Mouse (Mus musculus) cerebellum, adult 2 months (tissue): Measurements from ENCODE around the gene Ccdc136. TPM values are rescaled to one million over a fixed set of nuclear protein-coding genes. Genes with fewer than 3 reads are reported as not detected.

ENCODE experiments used
- DNase-seq, 2 experiments: peaks; one replicate each; pipeline ENCODE4 v3.0.0; 2021
- H3K27ac ChIP-seq: fragments of 200-500 bp; 2 replicates; pipeline ENCODE4 v1.5.1; 2012; ENCODE audit warnings: low read length, control low read depth, inconsistent platforms; ENCODE audit not compliant: insufficient read depth
- H3K27me3 ChIP-seq: fragments of 200-500 bp; 2 replicates; pipeline ENCODE4 v1.6.1; 2012; ENCODE audit warnings: inconsistent platforms, mild to moderate bottlenecking, low read length, moderate library complexity; ENCODE audit not compliant: control insufficient read depth, insufficient read depth
- H3K4me1 ChIP-seq: fragments of 200-500 bp; 2 replicates; pipeline ENCODE4 v1.6.1; 2011; ENCODE audit warnings: low read length; ENCODE audit not compliant: control insufficient read depth, insufficient read depth
- H3K4me3 ChIP-seq: fragments of 200-500 bp; replicated peaks from 2 replicates; pipeline ENCODE3; 2011; ENCODE audit warnings: mild to moderate bottlenecking, low read depth, low read length, control low read depth; ENCODE audit not compliant: insufficient read depth
- CTCF ChIP-seq: fragments of 200-500 bp; IDR thresholded peaks from 2 replicates; pipeline ENCODE4 v1.5.1; 2011; ENCODE audit warnings: low read depth, mild to moderate bottlenecking, control low read depth, low read length, moderate library complexity, borderline replicate concordance; ENCODE audit not compliant: insufficient read depth
- POLR2A ChIP-seq: fragments of 200-500 bp; IDR thresholded peaks from 2 replicates; pipeline ENCODE4 v1.6.1; 2011; ENCODE audit warnings: low read length, control low read depth, borderline replicate concordance; ENCODE audit not compliant: insufficient read depth
- WGBS: fragments of 180-500 bp; shearing (Covaris S2); methylation state at CpG from one replicate; pipeline ENCODE4 v1.1.7; 2018; 5-methylcytosine and 5-hydroxymethylcytosine counted together
- polyA plus RNA-seq: library from polyadenylated mRNA; depleted of rRNA; stranded (reverse); fragments of >200 nt; gene quantifications from 2 replicates; pipeline ENCODE4 v1.2.3, GENCODE M21; 2012

Gene Ccdc136
- polyA plus RNA-seq, 1 experiment = 164 TPM

DNA sequence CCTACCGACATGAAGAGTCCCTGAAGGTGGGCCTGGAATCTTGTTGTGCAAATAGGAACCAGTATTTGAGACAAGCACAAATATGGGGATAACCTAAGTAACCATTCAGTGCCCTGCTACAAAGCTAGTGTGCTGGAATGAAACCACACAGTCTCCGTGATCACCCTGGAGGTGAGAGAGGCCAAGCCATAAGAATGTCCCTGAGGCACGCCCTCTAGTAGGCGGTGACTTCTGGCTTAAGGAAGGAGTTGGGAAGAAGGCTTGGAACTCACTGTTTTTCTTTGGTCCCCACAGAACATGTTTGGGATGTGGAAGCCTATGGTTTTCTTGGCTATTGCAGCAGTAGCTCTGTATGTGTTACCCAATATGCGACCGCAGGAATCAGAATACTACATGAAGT, 30.2 kb downstream of the Ccdc136 start:
- TF ChIP-seq POLR2A = no peak
- TF ChIP-seq CTCF = no peak
- WGBS = 85% methylated on average over 6 of the region's 6 CpGs
- Histone ChIP-seq H3K27me3 (no peaks in the 10 kb centered on the region), H3K4me3 (no peak overlapping the region), H3K4me1 (no peaks in the 10 kb centered on the region), H3K27ac (no peak overlapping the region)
- DNase-seq = no peak

DNA sequence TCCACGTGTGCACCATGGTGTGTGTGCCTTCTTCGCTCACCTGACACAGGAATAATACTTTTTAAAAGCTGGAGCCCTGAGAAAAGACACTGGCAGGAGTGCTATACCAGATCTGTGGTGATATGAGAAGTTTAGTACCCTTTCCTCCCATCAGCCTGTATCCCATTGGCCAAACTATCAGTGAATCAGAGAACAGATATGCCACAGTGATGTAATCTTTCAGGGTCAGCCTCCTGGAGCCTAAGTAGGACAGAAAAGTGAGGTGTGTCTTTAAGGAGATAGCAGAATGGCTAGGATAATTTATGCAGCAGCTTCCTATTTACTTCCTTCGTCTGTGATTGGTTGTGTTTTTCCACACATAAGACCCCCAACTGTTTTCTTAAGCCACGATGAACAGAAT, 32.1 kb downstream of the Ccdc136 start:
- TF ChIP-seq CTCF = no peak
- TF ChIP-seq POLR2A = no peak
- Histone ChIP-seq H3K4me1 (no peaks in the 10 kb centered on the region), H3K4me3 (no peak overlapping the region), H3K27me3 (no peaks in the 10 kb centered on the region; the same call in 1 of the 2 replicates), H3K27ac (no peak overlapping the region)
- WGBS = 50% methylated on average over 4 of the region's 4 CpGs
- DNase-seq = no peak

DNA sequence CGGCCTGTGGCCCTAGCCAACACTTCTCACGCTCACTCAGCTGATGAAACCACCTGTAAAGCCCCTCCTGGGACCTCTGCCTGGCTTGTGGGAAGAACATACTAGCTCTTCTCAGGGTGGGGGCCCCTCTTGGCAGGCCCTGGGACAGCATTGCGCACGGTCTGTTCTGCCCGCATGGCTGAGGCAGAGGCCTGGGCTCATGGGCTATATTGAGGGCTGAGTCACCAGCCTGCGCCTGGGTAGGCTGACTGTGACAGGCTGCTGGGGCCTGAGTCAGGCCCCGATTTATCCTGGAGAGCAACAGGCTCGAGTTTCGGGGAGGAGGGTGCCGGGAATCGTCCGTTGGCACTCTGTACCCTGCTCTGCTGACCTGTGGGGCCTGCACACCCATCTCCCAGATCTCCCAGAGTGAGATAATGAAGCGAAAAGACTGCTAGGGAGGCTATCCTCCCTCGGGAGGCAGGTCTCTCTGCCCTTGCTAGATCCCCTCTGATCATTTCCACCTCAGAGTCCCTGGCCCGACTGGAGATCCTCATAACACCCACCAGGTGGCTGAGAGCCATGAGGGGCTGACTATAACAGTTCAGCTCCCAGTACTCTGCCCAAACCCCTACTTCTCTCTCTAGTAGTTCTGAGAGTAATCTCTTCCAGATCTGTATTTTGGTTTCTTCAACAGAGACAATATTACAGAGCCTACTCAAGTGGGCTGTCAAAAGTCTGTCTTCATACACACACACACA, 34.7 kb downstream of the Ccdc136 start:
- H3K27ac ChIP-seq = no peak overlapping the region
- TF ChIP-seq CTCF (no peak), POLR2A (no peak)
- H3K4me1 ChIP-seq = no peaks in the 10 kb centered on the region
- no peak overlapping the region for H3K4me3 ChIP-seq
- 52% methylated on average over 15 of the region's 15 CpGs for WGBS
- DNase-seq = no peak
- H3K27me3 ChIP-seq = no peaks in the 10 kb centered on the region; the same call in 1 of the 2 replicates

DNA sequence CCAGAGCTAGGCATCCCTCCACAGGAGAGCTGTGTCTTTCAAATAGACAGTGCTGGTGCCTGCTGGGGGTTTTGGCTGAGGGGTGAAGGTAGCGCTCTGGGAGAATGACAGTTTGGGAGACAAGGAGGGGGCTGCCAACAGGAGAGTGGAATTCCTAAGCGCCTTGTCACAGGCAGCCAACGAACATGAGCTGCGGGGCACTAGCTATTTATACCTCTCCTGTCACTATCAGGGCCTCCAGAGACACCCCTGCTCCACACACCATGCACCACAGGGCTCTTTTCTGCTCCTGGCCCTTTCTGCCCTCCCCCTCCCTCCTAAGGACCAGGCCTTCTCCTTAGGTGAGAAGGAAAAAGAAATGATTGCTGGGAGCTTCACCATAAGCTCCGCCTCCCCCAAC, 35.4 kb downstream of the Ccdc136 start:
- 25% methylated on average over 5 of the region's 5 CpGs for WGBS
- H3K27me3 ChIP-seq = no peaks in the 10 kb centered on the region; the same call in 1 of the 2 replicates

DNA sequence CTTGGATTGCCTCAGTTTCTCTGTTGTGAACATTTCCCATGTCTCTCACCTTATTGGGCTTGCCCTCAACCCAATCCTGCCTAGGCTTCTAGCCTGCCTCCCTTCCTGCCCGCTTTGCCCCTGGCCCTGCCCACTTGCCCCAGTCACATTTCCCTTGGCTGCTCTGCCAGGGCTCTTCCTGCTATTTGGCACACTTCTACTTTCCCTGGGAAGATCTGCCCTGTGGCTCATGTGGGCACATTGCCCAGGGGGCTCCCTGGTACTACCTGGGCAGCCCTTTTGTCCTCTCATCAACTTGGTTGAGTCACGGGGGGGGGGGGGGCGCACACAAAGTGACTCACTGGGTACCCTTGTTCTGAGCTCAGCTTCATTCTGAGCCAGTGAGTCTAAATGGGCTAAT, 36.0 kb downstream of the Ccdc136 start:
- no peak for TF ChIP-seq POLR2A
- no peak for TF ChIP-seq CTCF
- DNase-seq = no peak
- Histone ChIP-seq H3K27ac (no peak overlapping the region), H3K27me3 (no peaks in the 10 kb centered on the region; the same call in 1 of the 2 replicates), H3K4me1 (no peaks in the 10 kb centered on the region), H3K4me3 (no peak overlapping the region)
- WGBS = 36% methylated on average over 3 of the region's 3 CpGs

More for the DNA sequence above, 35.4 kb downstream of the Ccdc136 start:
- Histone ChIP-seq H3K4me3 (no peak overlapping the region), H3K4me1 (no peaks in the 10 kb centered on the region), H3K27ac (no peak overlapping the region)
- no peak for DNase-seq
- TF ChIP-seq CTCF = no peak
- no peak for TF ChIP-seq POLR2A

DNA sequence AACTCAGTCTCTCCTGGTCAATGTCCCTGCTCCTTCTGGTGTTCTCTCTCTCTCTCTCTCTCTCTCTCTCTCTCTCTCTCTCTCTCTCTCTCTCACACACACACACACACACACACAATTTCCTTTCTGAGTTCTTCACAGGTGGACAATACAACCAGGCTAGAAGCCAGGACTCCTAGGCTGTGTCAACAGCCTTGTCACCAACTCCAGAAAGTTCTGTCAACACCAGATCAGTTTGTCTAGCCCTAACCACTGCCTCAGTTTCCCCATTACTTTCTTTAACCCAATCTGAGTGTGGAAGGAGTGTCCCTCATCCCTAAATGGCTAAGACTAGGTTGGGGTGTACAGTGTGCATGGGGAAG, 36.5 kb downstream of the Ccdc136 start:
- TF ChIP-seq POLR2A = no peak
- no peak for TF ChIP-seq CTCF
- no peaks in the 10 kb centered on the region for H3K4me1 ChIP-seq
- H3K27me3 ChIP-seq = no peaks in the 10 kb centered on the region; the same call in 1 of the 2 replicates
- no peak for DNase-seq
- no peak overlapping the region for H3K27ac ChIP-seq
- H3K4me3 ChIP-seq = no peak overlapping the region

DNA sequence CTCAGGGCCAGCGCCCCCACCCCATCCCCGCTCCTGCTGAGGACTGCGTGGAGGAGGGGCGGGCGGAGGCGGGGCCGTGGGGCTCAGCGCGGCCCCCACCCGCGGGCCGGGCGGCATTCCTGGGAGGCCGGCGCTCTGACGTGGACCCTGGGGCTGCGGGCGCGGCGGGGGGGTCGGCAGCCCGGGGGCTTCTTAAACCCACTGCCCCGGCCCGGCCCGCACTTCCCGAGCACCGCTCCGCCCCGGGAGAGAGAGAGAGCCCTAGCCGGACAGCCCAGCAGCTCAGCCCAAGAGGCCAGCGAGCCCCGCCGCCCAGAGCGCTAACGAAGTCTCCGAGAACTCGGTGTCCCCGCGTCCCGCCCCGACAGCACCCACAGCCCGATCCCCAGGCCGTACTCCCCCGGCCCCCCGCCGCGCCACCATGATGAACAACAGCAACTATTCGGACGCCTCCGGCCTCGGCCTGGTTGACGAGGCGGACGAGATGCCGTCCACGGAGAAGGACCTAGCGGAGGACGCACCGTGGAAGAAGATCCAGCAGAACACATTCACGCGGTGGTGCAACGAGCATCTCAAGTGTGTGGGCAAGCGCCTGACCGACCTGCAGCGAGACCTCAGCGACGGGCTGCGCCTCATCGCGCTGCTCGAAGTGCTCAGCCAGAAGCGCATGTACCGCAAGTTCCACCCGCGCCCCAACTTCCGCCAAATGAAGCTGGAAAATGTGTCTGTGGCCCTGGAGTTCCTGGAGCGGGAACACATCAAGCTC, 37.1 kb downstream of the Ccdc136 start, which contains the start of gene Flnc:
TSS of gene Flnc (plus strand) at position 219 of the 766 bp plus-strand sequence.
- TF ChIP-seq CTCF (no peak), POLR2A (no peak)
- no peak for DNase-seq
- H3K27me3 ChIP-seq = no peaks in the 10 kb centered on the region; the same call in 1 of the 2 replicates
- H3K27ac ChIP-seq = no peak within 1 kb of the TSS
- H3K4me1 ChIP-seq = no peaks in the 10 kb centered on the region
- WGBS = 3% methylated on average over 71 of the region's 77 CpGs
- H3K4me3 ChIP-seq = peak within 1 kb of the TSS; percentile 8
